ENCODE assay signal across 10 mouse cellular contexts in genomic region chr6:38809396-38810120, GRCm38 (mm10).
A peak's percentile ranks its signal among the peaks of the same experiment; 100 is the strongest.
DNase-seq lines count a peak whose midpoint lies in the region; ATAC-seq and TF ChIP-seq lines count a peak whose summit lies in the region.
"Had no signal": no experiment of that assay in that cellular context is flagged by ENCODE, and none has a peak within 500 bp of the region (broad histone marks: within the 10 kb centered on the region; RNA-seq: fewer than 3 reads in every experiment).

No protein-coding gene starts in this region.

- DNase-seq in heart, embryonic 10.5 days (ENCODE audit: low spot score): peak; percentile 80
- no peak for DNase-seq in heart, adult 9 months (ENCODE audit: low spot score in 2 of 2)
- peak; percentile 64 for DNase-seq in 3T3-L1 (ENCODE audit: low read depth, low spot score)
- DNase-seq in adrenal gland, postnatal 36 days: peak; percentile 36 to 47
- DNase-seq in lung, adult 2 months: peak; percentile 44
- no peak for DNase-seq in right cerebral cortex, adult 18-20 months
- no peak for DNase-seq in layer of hippocampus, adult 9-11 months
- DNase-seq: cerebellum, adult 9-10 months had no signal

- peaks cover 16% of the 10 kb centered on the region; the same call in 1 of the 2 replicates for H3K36me3 ChIP-seq in heart, embryonic 10.5 days
- H3K36me3 ChIP-seq in hindbrain, embryonic 12.5 days: peaks cover 16% of the 10 kb centered on the region

- H3K27me3 ChIP-seq in heart, embryonic 10.5 days (ENCODE audit: insufficient read depth, poor library complexity, severe bottlenecking): no peaks in the 10 kb centered on the region
- no peaks in the 10 kb centered on the region for H3K27me3 ChIP-seq in hindbrain, embryonic 12.5 days
- H3K27me3 ChIP-seq: forebrain, embryonic 13.5 days had no signal

- no peaks in the 10 kb centered on the region for H3K9me3 ChIP-seq in heart, embryonic 10.5 days
- 0 out of 2 replicates have a peak, but pooled peaks cover under 1% of the 10 kb centered on the region for H3K9me3 ChIP-seq in hindbrain, embryonic 12.5 days (replicated peaks)
- H3K9me3 ChIP-seq: forebrain, embryonic 13.5 days had no signal

- H3K4me2 ChIP-seq in hindbrain, embryonic 12.5 days (replicated peaks): no peak overlapping the region
- H3K4me2 ChIP-seq: forebrain, embryonic 13.5 days had no signal

- no peak overlapping the region for H3K9ac ChIP-seq in hindbrain, embryonic 12.5 days
- H3K9ac ChIP-seq: forebrain, embryonic 13.5 days had no signal

- TF ChIP-seq CTCF in lung, adult 2 months (IDR thresholded peaks at IDR 0.05; ENCODE audit: insufficient read depth, low read length): no peak

- H3K4me1 ChIP-seq in heart, embryonic 10.5 days: peaks cover 56% of the 10 kb centered on the region
- peaks cover 32% of the 10 kb centered on the region for H3K4me1 ChIP-seq in lung, adult 2 months (ENCODE audit: control insufficient read depth, insufficient read depth, low read length)
- H3K4me1 ChIP-seq in hindbrain, embryonic 12.5 days: no peaks in the 10 kb centered on the region

- H3K27ac ChIP-seq in heart, embryonic 10.5 days: 0 out of 2 replicates have a peak overlapping the region, but pooled peaks have one; percentile 57
- H3K27ac ChIP-seq in hindbrain, embryonic 12.5 days: no peak overlapping the region
- H3K27ac ChIP-seq: forebrain, embryonic 13.5 days had no signal

- ATAC-seq in hindbrain, embryonic 12.5 days (ENCODE audit: low FRiP score): no peak
- ATAC-seq: forebrain, embryonic 13.5 days had no signal

- TF ChIP-seq POLR2A in lung, adult 2 months (IDR thresholded peaks at IDR 0.05; ENCODE audit: borderline replicate concordance, extremely low read depth, low read depth, low read length): no peak; the same call in 1 of the 2 replicates

- no peak overlapping the region for H3K4me3 ChIP-seq in heart, embryonic 10.5 days
- no peak overlapping the region for H3K4me3 ChIP-seq in lung, adult 2 months (replicated peaks; ENCODE audit: extremely low read depth, low read depth, low read length)
- no peak overlapping the region for H3K4me3 ChIP-seq in hindbrain, embryonic 12.5 days
- H3K4me3 ChIP-seq: forebrain, embryonic 13.5 days had no signal

- WGBS in heart, embryonic 10.5 days: 44% methylated on average over 10 of the region's 10 CpGs
- WGBS in lung, adult 2 months: 34% methylated on average over 10 of the region's 10 CpGs
- 73% methylated on average over 10 of the region's 10 CpGs for WGBS in hindbrain, embryonic 12.5 days

Comparison
In these comparisons a context has a peak if more than half of its experiments do, and no peak if none do; other contexts are left out.
1. DNase-seq: peak in heart, embryonic 10.5 days (single experiment), 3T3-L1 (single experiment), adrenal gland, postnatal 36 days (2 of 2) and lung, adult 2 months (single experiment); none in heart, adult 9 months (0 of 2), right cerebral cortex, adult 18-20 months (single experiment) and layer of hippocampus, adult 9-11 months (single experiment).